Mouse (Mus musculus): Measurements from ENCODE around the gene Gjb3. TPM values are rescaled to one million over a fixed set of nuclear protein-coding genes. Genes with fewer than 3 reads are reported as not detected.

Gjb3 gene
- polyA plus RNA-seq (2021; fragmentation: Nextera tagmentation): 0.16 TPM in 1 of 2 replicates, not detected in the other
- long read RNA-seq, experiment 1: 0 reads
- long read RNA-seq, experiment 2, partial matches to known transcripts: 0 of 1 reads
- long read RNA-seq, experiment 2, other reads (novel, unspliced or antisense): 0 of 1 reads

GRCm38 (mm10) chr4:127330181-127331100 lies at the start of gene Gjb3:
TSS of gene Gjb3 (minus strand) at chr4:127330844.

GRCm38 (mm10) chr4:127358018-127358417 lies 27.4 kb upstream of the Gjb3 start, which contains the start of gene Gjb5:
TSS of gene Gjb5 (minus strand) at chr4:127358181.

GRCm38 (mm10) chr4:127353951-127354438 lies 23.4 kb upstream of the Gjb3 start, which contains the start of gene Gjb4:
TSS of gene Gjb4 (minus strand) at chr4:127354081.

GRCm38 (mm10) chr4:127313861-127314260 lies 16.8 kb downstream of the Gjb3 start, which contains the start of gene Gja4:
TSS of gene Gja4 (minus strand) at chr4:127314039.

Other genes with a start within 250 kb of the Gjb3 start
- 2.4 and 2.9 TPM in 2 replicates for gene Tmem35b, start 207.2 kb downstream of the Gjb3 start, polyA plus RNA-seq (2021; fragmentation: Nextera tagmentation)
- 12.4 and 57.3 TPM in 2 replicates for gene Dlgap3, start 161.6 kb downstream of the Gjb3 start, polyA plus RNA-seq (2021; fragmentation: Nextera tagmentation)
- gene Smim12, start 87.1 kb downstream of the Gjb3 start, polyA plus RNA-seq (2021; fragmentation: Nextera tagmentation): 184 and 194 TPM in 2 replicates
- 3.8 and 4.7 TPM in 2 replicates for gene Gja4, start 16.8 kb downstream of the Gjb3 start, polyA plus RNA-seq (2021; fragmentation: Nextera tagmentation)
- 0.13 TPM in 1 of 2 replicates, not detected in the other for gene Gjb4, start 23.2 kb upstream of the Gjb3 start, polyA plus RNA-seq (2021; fragmentation: Nextera tagmentation)
- gene Gjb5, start 27.3 kb upstream of the Gjb3 start, polyA plus RNA-seq (2021; fragmentation: Nextera tagmentation): 0.11 TPM in 1 of 2 replicates, not detected in the other

Measured in left cerebral cortex, adult 6 months (tissue).